Mouse (Mus musculus) ES-Bruce4 (cell line): Measurements from ENCODE around the gene 5830473C10Rik. TPM values are rescaled to one million over a fixed set of nuclear protein-coding genes. Genes with fewer than 3 reads are reported as not detected.

Experiments used
- H3K27ac ChIP-seq: 2 replicates; pipeline ENCODE4 v1.5.1; 2012; ENCODE audit warnings: low read length, inconsistent platforms; ENCODE audit not compliant: insufficient read depth
- H3K27me3 ChIP-seq: 2 replicates; pipeline ENCODE4 v1.6.1; 2012; ENCODE audit warnings: mild to moderate bottlenecking, low read length, inconsistent platforms; ENCODE audit not compliant: control insufficient read depth, poor library complexity, insufficient read depth, severe bottlenecking
- H3K36me3 ChIP-seq: 2 replicates; pipeline ENCODE4 v1.6.1; 2012; ENCODE audit warnings: inconsistent platforms, mild to moderate bottlenecking, low read length, moderate library complexity; ENCODE audit not compliant: control insufficient read depth, poor library complexity, insufficient read depth, severe bottlenecking
- H3K4me1 ChIP-seq: one replicate; pipeline ENCODE4 v1.8.1; 2011; ENCODE audit warnings: low read length; ENCODE audit not compliant: control insufficient read depth, insufficient read depth
- H3K4me3 ChIP-seq: 2 replicates; pipeline ENCODE4 v1.5.1; 2011; ENCODE audit warnings: low read depth, mild to moderate bottlenecking, low read length
- H3K9ac ChIP-seq: 2 replicates; pipeline ENCODE4 v1.6.1; 2012; ENCODE audit warnings: low read depth, mild to moderate bottlenecking, inconsistent platforms; ENCODE audit not compliant: poor library complexity, severe bottlenecking
- H3K9me3 ChIP-seq: replicated peaks from 2 replicates; pipeline ENCODE4 v1.6.1; 2012; ENCODE audit warnings: mild to moderate bottlenecking, low read length, inconsistent platforms; ENCODE audit not compliant: control insufficient read depth, poor library complexity, insufficient read depth, severe bottlenecking
- CTCF ChIP-seq: IDR thresholded peaks from one replicate; pipeline ENCODE4 v1.8.1; 2011; ENCODE audit warnings: low read depth, low read length
- EP300 ChIP-seq: IDR thresholded peaks from 2 replicates; pipeline ENCODE4 v1.6.1; 2011; ENCODE audit warnings: low read depth, low read length; ENCODE audit not compliant: insufficient read depth
- POLR2A ChIP-seq: IDR thresholded peaks from one replicate; pipeline ENCODE4 v1.8.1; 2011; ENCODE audit warnings: low read length; ENCODE audit not compliant: insufficient read depth
- polyA plus RNA-seq: library from polyadenylated mRNA; stranded (reverse); fragments of >200 nt; gene quantifications from 2 replicates; pipeline ENCODE4 v1.2.4, GENCODE M21; 2011; ENCODE audit warnings: low read depth; ENCODE audit not compliant: missing spikeins, insufficient read depth, insufficient read length

5830473C10Rik gene
- not detected in 2 replicates for polyA plus RNA-seq

DNA sequence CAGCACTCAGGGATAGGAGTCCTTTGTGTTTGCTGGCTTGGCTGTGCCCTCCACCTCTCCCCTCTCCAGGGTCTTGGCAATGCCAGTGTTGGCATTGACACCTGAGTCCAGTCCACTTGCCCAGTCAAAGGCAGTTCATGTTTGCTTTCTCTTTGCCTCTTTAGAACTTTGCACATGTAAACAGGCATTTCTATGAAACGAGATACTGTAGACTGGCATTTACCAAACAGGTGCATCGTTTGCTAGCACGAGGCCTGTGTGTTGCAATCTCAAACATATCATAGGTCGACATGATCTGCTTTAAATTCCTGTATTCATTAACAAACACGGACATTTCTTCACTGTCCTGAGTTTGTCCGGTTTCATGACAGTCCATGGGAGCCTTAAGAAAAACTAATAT, at the start of gene 5830473C10Rik:
5830473C10Rik (plus strand) TSS at position 365 of the 400 bp plus-strand sequence.
- H3K36me3 ChIP-seq: no peaks in the 10 kb centered on the region
- no peaks in the 10 kb centered on the region for H3K27me3 ChIP-seq
- H3K4me3 ChIP-seq: no peak within 1 kb of the TSS
- no peaks in the 10 kb centered on the region for H3K4me1 ChIP-seq
- no peak within 1 kb of the TSS for H3K27ac ChIP-seq
- H3K9me3 ChIP-seq: no peaks in the 10 kb centered on the region
- H3K9ac ChIP-seq: no peak within 1 kb of the TSS
- TF ChIP-seq EP300 (no peak), POLR2A (no peak), CTCF (no peak)

DNA sequence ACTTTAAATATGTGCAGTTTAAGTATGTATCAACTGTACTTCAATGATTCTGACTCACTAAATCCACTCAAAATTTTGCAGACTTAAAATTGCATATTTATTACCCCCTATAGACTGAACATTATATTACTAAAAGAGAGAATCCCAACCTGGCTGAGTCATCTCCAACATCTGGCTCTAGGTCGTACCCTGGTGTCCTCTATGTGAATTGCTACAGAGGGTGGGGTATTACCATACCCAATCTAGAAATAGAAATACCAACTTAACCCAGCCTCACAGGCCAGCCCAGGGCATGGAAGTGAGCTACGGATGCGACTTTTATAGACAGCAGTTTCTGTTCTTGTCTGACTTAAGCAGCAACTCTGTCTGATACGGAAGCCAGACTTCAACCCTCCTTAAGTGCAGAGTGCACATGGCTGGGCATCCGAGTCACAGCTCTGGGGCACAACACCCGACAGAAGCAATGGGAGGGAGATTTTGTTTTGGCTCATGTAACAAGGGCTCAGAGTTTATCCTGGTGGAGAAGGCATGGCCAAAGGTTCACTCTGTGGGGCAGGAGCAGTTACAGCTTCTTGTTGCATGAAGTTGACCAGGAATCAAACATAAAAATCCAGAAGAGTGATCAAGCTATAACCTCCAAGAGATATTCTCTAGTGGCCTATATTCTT, 48.5 kb upstream of the 5830473C10Rik start:
- H3K27ac ChIP-seq: no peak overlapping the region
- no peaks in the 10 kb centered on the region for H3K27me3 ChIP-seq
- TF ChIP-seq CTCF (no peak), EP300 (no peak), POLR2A (no peak)
- H3K4me3 ChIP-seq: no peak overlapping the region
- H3K36me3 ChIP-seq: no peaks in the 10 kb centered on the region
- H3K9ac ChIP-seq: no peak overlapping the region
- no peaks in the 10 kb centered on the region for H3K4me1 ChIP-seq
- no peaks in the 10 kb centered on the region for H3K9me3 ChIP-seq

DNA sequence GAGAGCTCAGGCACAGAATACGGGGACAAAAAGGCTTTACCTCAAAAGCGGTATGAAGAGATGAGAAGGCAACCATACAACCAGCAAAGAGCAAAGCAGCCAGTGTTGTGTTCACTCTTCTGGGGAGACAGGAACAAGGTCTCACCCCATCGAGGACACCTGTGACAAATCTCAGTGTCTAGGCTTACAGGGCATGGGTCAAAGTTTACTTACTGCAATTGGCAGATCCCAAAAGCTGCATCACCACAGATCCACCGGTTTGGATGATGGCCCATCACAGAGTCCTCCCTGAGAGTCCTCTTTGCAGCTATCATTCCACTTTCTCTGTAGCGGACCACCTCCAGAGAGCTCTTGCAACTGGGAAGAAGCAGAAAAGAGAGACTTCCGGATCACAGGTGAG, 45.3 kb upstream of the 5830473C10Rik start:
- Histone ChIP-seq H3K4me3 (no peak overlapping the region), H3K9me3 (no peaks in the 10 kb centered on the region), H3K27me3 (no peaks in the 10 kb centered on the region), H3K9ac (no peak overlapping the region), H3K4me1 (no peaks in the 10 kb centered on the region), H3K36me3 (no peaks in the 10 kb centered on the region), H3K27ac (no peak overlapping the region)
- TF ChIP-seq CTCF (no peak), POLR2A (no peak), EP300 (no peak)

DNA sequence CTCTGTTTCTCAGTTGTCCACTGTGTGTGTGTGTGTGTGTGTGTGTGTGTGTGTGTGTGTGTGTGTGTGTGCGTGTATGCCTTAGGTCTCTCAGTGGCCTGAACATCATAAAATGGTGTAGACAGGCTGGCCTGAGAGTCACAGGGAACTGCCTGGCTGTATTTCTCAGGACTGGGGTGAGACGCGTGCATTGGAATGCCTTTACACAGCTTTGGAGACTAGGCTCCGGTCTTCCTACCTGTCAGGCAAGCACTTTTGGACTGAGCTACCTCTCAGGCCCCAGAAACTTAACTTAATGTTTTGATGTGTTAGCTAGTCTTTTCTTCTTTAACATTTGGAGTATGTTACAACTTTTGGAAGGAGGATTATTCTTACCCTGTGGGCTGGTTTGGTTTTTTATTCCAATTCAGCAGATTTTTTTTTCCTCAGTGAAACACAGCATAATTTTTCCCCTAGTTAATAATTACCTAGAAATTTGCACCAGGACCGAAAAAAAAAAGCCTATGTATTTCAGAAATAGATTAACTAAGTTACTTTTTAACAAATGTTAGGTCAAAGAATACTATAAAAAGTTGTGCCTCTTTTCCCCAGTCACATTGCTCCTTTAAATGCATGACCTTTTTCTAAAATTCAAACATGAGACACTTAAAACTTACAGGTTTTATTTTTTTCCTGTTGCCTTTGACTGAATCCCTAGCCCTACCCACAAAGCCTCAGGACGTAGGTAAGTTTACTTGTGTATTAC, 42.4 kb upstream of the 5830473C10Rik start, which contains the start of gene Afm:
Afm (plus strand) TSS at position 577 of the 745 bp plus-strand sequence.
- Histone ChIP-seq H3K27me3 (no peaks in the 10 kb centered on the region), H3K4me1 (no peaks in the 10 kb centered on the region), H3K9ac (no peak within 1 kb of the TSS), H3K36me3 (no peaks in the 10 kb centered on the region), H3K4me3 (no peak within 1 kb of the TSS), H3K27ac (no peak within 1 kb of the TSS), H3K9me3 (no peaks in the 10 kb centered on the region)
- TF ChIP-seq CTCF: no peak
- no peak for TF ChIP-seq POLR2A
- no peak for TF ChIP-seq EP300

DNA sequence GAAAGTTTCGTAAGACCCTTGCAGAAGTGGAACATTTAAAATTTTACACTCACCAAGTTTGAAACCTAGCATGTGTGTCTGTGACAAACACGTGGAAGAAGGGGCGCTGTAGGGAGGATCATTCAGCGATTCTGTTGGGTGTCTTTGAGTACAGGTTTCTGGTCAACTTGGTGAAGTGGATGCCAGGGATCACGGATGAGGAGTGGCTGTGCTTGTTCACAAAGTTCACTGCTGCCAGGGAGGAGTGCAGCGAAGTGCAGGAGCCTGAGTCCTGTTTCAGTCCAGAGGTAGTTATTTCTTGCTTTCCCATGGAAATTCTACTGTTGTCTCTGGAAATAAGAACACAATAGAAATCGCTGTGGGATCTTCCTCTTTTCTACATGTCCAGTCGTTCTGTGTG, 9.7 kb upstream of the 5830473C10Rik start:
- no peaks in the 10 kb centered on the region for H3K9me3 ChIP-seq
- no peak overlapping the region for H3K4me3 ChIP-seq
- no peaks in the 10 kb centered on the region for H3K4me1 ChIP-seq
- H3K27me3 ChIP-seq: no peaks in the 10 kb centered on the region
- no peaks in the 10 kb centered on the region for H3K36me3 ChIP-seq
- no peak overlapping the region for H3K9ac ChIP-seq
- TF ChIP-seq POLR2A: no peak
- TF ChIP-seq CTCF: no peak
- TF ChIP-seq EP300: no peak
- no peak overlapping the region for H3K27ac ChIP-seq

DNA sequence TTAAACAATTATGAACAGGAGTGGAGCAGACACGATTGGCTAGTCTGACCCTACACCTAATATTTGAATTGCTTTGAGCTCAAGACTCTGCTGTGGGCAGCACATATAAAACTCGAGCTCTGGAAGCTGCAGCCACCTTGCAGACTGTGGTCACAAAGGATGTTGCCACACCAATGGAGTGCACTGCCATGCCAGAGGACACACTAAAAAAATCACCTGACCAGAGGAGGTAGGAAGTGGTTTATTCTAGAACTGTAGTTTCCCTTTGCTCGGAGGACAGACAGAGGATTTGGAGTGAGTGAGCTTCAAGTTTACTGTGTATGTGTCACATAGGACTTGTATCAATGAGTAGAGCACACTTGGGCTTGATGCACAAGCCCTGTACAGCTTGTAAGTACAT, 4.9 kb upstream of the 5830473C10Rik start:
- no peak overlapping the region for H3K27ac ChIP-seq
- TF ChIP-seq POLR2A (no peak), EP300 (no peak), CTCF (no peak)
- H3K9ac ChIP-seq: no peak overlapping the region
- H3K4me3 ChIP-seq: no peak overlapping the region
- no peaks in the 10 kb centered on the region for H3K36me3 ChIP-seq
- no peaks in the 10 kb centered on the region for H3K9me3 ChIP-seq
- H3K4me1 ChIP-seq: no peaks in the 10 kb centered on the region
- H3K27me3 ChIP-seq: no peaks in the 10 kb centered on the region
